Mouse (Mus musculus): ENCODE measurements around the gene Zscan4-ps3.
"Not testable (repeated sequence)": the region's sequence is repeated elsewhere in the genome, so short reads cannot be mapped to it uniquely, and the experiment has no call there.

Zscan4-ps3 gene

DNA sequence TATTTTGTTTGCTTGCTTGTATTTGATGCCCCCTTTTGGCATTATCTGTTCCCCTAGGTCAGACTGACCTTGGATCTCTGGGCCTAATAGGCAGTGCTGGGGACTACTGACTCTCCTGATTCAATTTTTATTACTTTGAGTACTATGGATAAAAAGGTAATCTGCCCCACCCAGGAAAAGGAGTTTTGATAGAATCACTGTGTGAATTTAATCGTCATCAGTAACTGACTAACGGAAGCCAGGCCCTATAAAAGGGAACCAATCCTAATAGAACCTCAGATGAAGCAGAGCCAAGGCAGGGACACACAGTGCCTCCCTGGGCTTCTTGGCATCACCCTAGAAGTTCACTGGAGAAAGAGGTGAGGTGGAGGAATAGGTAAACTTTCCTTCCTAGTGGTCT lies at the start of gene Zscan4-ps3:
Zscan4-ps3 (plus strand) TSS at position 301 of the 400 bp plus-strand sequence.
- DNase-seq (ENCODE audit: low read depth): not testable (repeated sequence)

DNA sequence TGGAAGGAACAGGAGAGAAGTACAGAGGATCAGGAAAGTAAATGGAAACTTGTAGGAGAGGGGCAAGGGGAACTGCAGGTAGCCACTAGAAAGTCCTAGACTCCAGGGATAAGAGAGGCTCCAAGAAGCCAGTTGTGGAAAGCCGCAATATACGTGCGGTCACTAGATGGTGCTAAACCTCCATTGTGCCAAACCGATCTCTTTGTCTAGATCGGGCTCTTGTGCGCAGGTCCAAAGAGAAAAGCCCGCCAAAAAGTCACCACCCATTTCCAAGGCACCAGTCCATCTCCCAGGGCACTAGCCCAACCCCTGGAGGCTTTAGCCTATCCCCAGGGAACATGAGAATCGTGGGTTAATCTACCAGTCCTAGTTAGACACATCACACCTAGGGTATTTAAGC lies 8.0 kb downstream of the Zscan4-ps3 start:
- DNase-seq (ENCODE audit: low read depth): peak; percentile 75
